Mouse (Mus musculus) midbrain, embryonic 16.5 days (tissue): ENCODE results near the gene Olfm4. TPM values are rescaled to one million over a fixed set of nuclear protein-coding genes. Genes with fewer than 3 reads are reported as not detected.
A peak's percentile ranks its signal among the peaks of the same experiment; 100 is the strongest.

ENCODE experiments used
- ATAC-seq: fragments of 200-750 bp; cut with Nextera tagmentation; 2 replicates; pipeline ENCODE4 v1.8.0; 2017; ENCODE audit warnings: moderate TSS enrichment
- H3K27ac ChIP-seq: fragments of 300-500 bp; sonication (generic); 2 replicates; pipeline ENCODE4 v1.5.1; 2014; ENCODE audit warnings: mild to moderate bottlenecking, low read length, mixed read lengths
- H3K27me3 ChIP-seq: fragments of 300-500 bp; sonication (generic); 2 replicates; pipeline ENCODE4 v1.6.1; 2014; ENCODE audit warnings: low read depth, low read length, mixed read lengths; ENCODE audit not compliant: control insufficient read depth, insufficient read depth
- H3K36me3 ChIP-seq: fragments of 300-500 bp; sonication (generic); 2 replicates; pipeline ENCODE4 v1.6.1; 2014; ENCODE audit warnings: mild to moderate bottlenecking, low read length, moderate library complexity, mixed read lengths; ENCODE audit not compliant: control insufficient read depth, insufficient read depth
- H3K4me1 ChIP-seq: fragments of 300-500 bp; sonication (generic); 2 replicates; pipeline ENCODE4 v1.6.1; 2014; ENCODE audit warnings: mild to moderate bottlenecking, low read length, mixed read lengths; ENCODE audit not compliant: control insufficient read depth, insufficient read depth
- H3K4me2 ChIP-seq: fragments of 300-500 bp; sonication (generic); 2 replicates; pipeline ENCODE4 v1.6.1; 2014; ENCODE audit warnings: mild to moderate bottlenecking, low read length, mixed read lengths
- H3K4me3 ChIP-seq: fragments of 300-500 bp; sonication (generic); 2 replicates; pipeline ENCODE4 v1.5.1; 2014; ENCODE audit warnings: low read depth, mild to moderate bottlenecking, low read length, moderate library complexity, mixed read lengths
- H3K9ac ChIP-seq: fragments of 300-500 bp; sonication (generic); 2 replicates; pipeline ENCODE4 v1.6.1; 2014; ENCODE audit warnings: low read depth, low read length, mixed read lengths
- H3K9me3 ChIP-seq: fragments of 300-500 bp; sonication (generic); replicated peaks from 2 replicates; pipeline ENCODE4 v1.6.1; 2014; ENCODE audit warnings: mild to moderate bottlenecking, low read length, mixed read lengths; ENCODE audit not compliant: control insufficient read depth, poor library complexity, severe bottlenecking
- WGBS: fragments of 180-500 bp; shearing (Covaris S2); extraction: QIAGEN DNeasy Blood & Tissue Kit; methylation state at CpG from one replicate; pipeline ENCODE4 v1.1.7; 2014; 5-methylcytosine and 5-hydroxymethylcytosine counted together
- polyA plus RNA-seq: library from polyadenylated mRNA; unstranded; fragments of >200 nt; fragmentation: Nextera tagmentation; extraction: Ambion mirVana; gene quantifications from 2 replicates; pipeline ENCODE4 v1.2.1, GENCODE M21; 2015

Gene Olfm4
- polyA plus RNA-seq, 1 experiment from 2014 or later: 1.6 TPM

DNA sequence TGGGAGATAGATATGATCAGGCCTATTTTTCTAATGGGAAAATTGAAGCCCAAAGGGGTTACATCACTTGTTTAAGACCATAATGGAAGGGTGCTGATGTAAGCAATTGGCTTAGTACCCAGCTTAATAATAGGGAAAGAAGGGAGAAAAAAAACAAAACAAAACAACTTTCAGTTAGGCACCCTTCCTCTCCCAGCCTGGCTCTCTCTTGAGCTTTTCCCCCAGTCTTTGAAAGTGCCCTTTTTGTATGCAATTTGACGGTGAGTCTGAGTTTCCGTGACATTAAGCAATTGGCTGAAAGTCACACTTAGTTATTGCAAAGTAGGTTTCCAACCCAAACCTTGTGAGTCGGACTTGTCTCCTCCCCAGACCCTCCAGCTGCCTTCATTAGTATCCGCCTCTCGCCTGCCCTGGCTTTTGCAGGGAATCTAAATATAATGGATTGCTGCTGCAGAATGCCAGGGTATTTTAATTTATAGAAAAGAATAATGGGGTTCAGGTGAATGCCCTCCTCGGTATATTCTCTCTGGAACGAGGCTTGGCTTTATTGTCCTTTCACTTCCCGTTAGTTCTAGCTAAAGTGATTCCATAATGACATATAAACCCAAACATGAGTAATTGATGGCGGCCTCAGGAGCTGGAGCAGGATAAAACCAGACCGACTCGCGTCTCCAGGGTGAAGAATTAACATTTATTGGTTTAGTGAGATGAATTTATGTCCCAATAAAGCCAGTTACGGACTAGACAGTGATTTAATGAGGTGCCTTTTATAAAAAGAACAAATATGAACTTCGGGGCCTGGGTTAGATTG, 12.7 kb upstream of the Olfm4 start:
- Histone ChIP-seq H3K27ac (no peak overlapping the region), H3K4me2 (no peak overlapping the region), H3K36me3 (no peaks in the 10 kb centered on the region), H3K4me3 (no peak overlapping the region), H3K27me3 (no peaks in the 10 kb centered on the region; the same call in 1 of the 2 replicates), H3K9ac (no peak overlapping the region), H3K4me1 (no peaks in the 10 kb centered on the region), H3K9me3 (no peaks in the 10 kb centered on the region)
- 41% methylated on average over 14 of the region's 14 CpGs for WGBS
- no peak for ATAC-seq

DNA sequence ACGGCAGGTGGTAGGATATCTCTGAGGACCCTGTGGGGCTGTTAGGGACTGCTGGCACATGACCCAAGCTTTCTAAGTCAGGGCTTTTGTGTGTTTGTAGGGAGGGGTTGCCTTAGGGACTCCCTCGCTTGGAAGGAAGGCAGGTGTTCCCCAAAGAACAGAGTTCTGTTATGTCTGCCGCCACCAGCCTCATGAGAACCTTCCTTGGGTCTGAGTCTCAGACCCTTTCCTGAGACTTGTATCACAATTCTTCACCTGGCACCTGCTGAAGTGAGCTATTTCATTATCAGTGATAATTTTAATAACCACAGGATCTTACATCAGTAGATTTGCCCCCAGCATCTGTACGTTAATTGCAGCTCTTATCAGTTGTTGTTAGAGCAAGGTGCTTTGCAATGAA, 2.4 kb upstream of the Olfm4 start:
- Histone ChIP-seq H3K4me3 (no peak overlapping the region), H3K4me2 (no peak overlapping the region), H3K4me1 (no peaks in the 10 kb centered on the region), H3K36me3 (no peaks in the 10 kb centered on the region), H3K27ac (no peak overlapping the region), H3K9ac (no peak overlapping the region), H3K9me3 (no peaks in the 10 kb centered on the region), H3K27me3 (no peaks in the 10 kb centered on the region)
- WGBS: 90% methylated on average over 4 of the region's 4 CpGs
- no peak for ATAC-seq

DNA sequence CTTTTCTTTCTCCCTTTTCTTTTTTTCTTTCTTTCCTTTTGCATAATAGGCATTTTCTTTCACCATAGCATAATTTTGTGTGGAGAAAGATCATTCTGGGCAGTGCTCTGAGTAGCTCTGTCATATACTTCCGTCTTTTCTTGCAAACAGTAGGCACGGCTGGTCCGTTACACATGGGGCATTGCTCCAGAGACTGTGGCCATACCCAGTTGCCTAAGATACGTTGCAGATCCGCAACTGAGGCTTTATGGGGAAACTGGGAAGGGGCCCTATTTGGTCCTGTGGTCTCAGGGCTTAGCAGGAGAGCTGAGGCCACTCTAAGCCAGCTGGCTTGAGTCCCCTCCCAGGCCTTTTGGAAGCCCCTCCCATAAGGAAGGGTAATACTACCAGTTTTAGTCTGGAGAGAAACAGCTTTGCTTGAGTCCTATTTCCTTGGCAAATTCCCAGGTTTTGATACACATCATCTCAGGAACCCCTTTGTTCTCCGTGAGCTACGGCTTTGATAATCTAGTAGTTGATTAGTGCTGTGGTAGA, 1.3 kb downstream of the Olfm4 start:
- H3K27me3 ChIP-seq: no peaks in the 10 kb centered on the region
- no peak for ATAC-seq
- H3K4me1 ChIP-seq: no peaks in the 10 kb centered on the region
- H3K9ac ChIP-seq: no peak overlapping the region
- H3K36me3 ChIP-seq: no peaks in the 10 kb centered on the region
- no peak overlapping the region for H3K4me2 ChIP-seq
- H3K27ac ChIP-seq: no peak overlapping the region
- no peaks in the 10 kb centered on the region for H3K9me3 ChIP-seq
- H3K4me3 ChIP-seq: no peak overlapping the region
- whole genome bisulfite sequencing: 80% methylated on average over 7 of the region's 7 CpGs

- Histone ChIP-seq H3K9ac (no peak overlapping the region), H3K27me3 (no peaks in the 10 kb centered on the region), H3K27ac (no peak overlapping the region), H3K9me3 (no peaks in the 10 kb centered on the region), H3K4me3 (no peak overlapping the region), H3K4me2 (no peak overlapping the region), H3K4me1 (no peaks in the 10 kb centered on the region), H3K36me3 (no peaks in the 10 kb centered on the region)
- ATAC-seq: no peak
- WGBS: 86% methylated on average over 2 of the region's 2 CpGs
Measured at GRCm38 (mm10) chr14:79985696-79986095, 1.8 kb downstream of the Olfm4 start.

- Histone ChIP-seq H3K9me3 (no peaks in the 10 kb centered on the region), H3K4me1 (no peaks in the 10 kb centered on the region), H3K27me3 (no peaks in the 10 kb centered on the region), H3K4me3 (no peak overlapping the region), H3K36me3 (no peaks in the 10 kb centered on the region), H3K9ac (no peak overlapping the region), H3K4me2 (no peak overlapping the region), H3K27ac (no peak overlapping the region)
- WGBS: 60% methylated on average over 8 of the region's 8 CpGs
- no peak for ATAC-seq
Measured at GRCm38 (mm10) chr14:79986831-79987230, 3.0 kb downstream of the Olfm4 start.

DNA sequence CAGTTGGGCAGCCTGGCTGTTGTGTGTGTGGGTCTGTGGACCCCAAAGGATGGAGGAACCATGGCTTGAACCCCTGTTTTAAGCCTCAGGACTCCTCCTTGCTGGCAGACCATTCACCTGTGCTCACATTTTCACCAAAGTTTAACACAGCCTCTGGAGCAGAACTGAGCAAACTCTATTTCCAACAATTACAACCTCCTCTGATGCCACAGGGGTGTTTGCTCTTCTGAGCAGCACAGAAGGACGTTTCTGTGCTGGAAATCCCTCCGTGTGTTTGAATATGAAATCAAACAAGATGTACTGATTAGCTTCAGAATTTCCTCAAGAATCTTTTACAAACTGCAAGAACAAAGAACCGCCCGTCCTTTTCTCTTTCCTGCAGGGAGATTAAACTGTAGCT, 5.9 kb downstream of the Olfm4 start:
- Histone ChIP-seq H3K9ac (no peak overlapping the region), H3K27ac (no peak overlapping the region), H3K9me3 (no peaks in the 10 kb centered on the region), H3K4me2 (no peak overlapping the region), H3K4me3 (no peak overlapping the region), H3K36me3 (no peaks in the 10 kb centered on the region), H3K27me3 (no peaks in the 10 kb centered on the region), H3K4me1 (no peaks in the 10 kb centered on the region)
- no peak for ATAC-seq
- WGBS: 26% methylated on average over 4 of the region's 4 CpGs

DNA sequence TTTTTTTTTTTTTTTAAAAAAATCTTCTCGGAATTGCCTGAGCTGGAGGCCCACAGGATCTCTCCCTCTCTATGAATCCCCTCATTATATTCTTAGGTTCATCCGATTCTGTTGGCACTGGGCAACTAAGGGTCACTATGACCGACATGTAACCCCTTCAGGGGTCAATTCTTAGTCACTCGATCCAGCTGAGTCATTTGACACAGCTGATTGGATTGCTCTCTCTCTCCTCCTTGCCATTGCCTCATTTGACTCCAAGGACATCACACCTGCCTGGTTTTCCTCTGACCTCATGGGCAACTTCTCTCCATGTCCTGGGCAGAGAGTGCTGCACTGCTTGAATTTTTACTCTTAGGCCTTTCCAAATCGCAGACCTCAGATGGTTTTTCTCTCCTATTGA, 6.7 kb downstream of the Olfm4 start:
- Histone ChIP-seq H3K9ac (no peak overlapping the region), H3K4me2 (no peak overlapping the region), H3K27ac (no peak overlapping the region), H3K36me3 (no peaks in the 10 kb centered on the region), H3K4me1 (no peaks in the 10 kb centered on the region), H3K4me3 (no peak overlapping the region), H3K27me3 (no peaks in the 10 kb centered on the region), H3K9me3 (no peaks in the 10 kb centered on the region)
- WGBS: 53% methylated on average over 5 of the region's 5 CpGs
- no peak for ATAC-seq

DNA sequence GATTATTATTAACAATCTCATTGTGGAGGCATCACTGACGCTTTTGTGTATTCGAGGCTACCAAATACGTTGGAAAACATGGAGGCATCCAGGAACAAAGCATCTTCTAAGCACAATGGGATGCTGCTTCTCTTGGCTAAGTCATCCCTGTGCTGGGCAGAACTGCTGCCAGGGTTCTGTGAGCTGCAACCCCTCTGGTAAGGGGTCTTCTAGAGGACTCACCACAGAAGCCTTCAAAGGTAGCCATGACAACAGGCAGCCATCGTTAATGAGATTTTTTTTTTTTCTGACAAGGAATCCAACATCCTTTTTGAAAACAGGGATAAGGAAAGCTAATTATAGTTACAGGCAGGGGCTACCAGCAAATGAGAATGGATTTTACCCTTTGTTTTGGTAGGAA, 13.7 kb downstream of the Olfm4 start:
- H3K27me3 ChIP-seq: no peaks in the 10 kb centered on the region
- no peak overlapping the region for H3K4me2 ChIP-seq
- H3K36me3 ChIP-seq: no peaks in the 10 kb centered on the region
- no peaks in the 10 kb centered on the region for H3K9me3 ChIP-seq
- no peak overlapping the region for H3K4me3 ChIP-seq
- peak; percentile 82; the same call in 1 of the 2 replicates for ATAC-seq
- H3K9ac ChIP-seq: no peak overlapping the region
- H3K27ac ChIP-seq: peak overlapping the region; percentile 60
- H3K4me1 ChIP-seq: peaks cover 4% of the 10 kb centered on the region
- WGBS: 21% methylated on average over 4 of the region's 4 CpGs

GRCm38 (mm10) chr14:80000110-80000531, 16.2 kb downstream of the Olfm4 start:
- Histone ChIP-seq H3K36me3 (no peaks in the 10 kb centered on the region), H3K4me2 (no peak overlapping the region), H3K9ac (no peak overlapping the region), H3K4me3 (no peak overlapping the region), H3K4me1 (peaks cover 4% of the 10 kb centered on the region), H3K9me3 (no peaks in the 10 kb centered on the region), H3K27me3 (no peaks in the 10 kb centered on the region), H3K27ac (no peak overlapping the region)
- ATAC-seq: no peak
- WGBS: 57% methylated on average over 8 of the region's 8 CpGs
